Mouse (Mus musculus) heart, adult 2 months (tissue): Measurements from ENCODE around the gene 1700057G04Rik.

Experiments
- CTCF ChIP-seq: fragments of 200-600 bp; IDR thresholded peaks from 2 replicates; pipeline ENCODE4 v1.8.1; 2022; ENCODE audit warnings: antibody characterized with exemption, mild to moderate bottlenecking, moderate library complexity
- EP300 ChIP-seq: fragments of 200-500 bp; IDR thresholded peaks from 2 replicates; pipeline ENCODE4 v1.6.1; 2011; ENCODE audit warnings: low read depth, low read length, control low read depth; ENCODE audit not compliant: insufficient read depth
- POLR2A ChIP-seq: fragments of 200-500 bp; IDR thresholded peaks from 2 replicates; pipeline ENCODE4 v1.6.1; 2011; ENCODE audit warnings: mild to moderate bottlenecking, low read depth, low read length, control low read depth; ENCODE audit not compliant: insufficient read depth

- TF ChIP-seq CTCF, result no peak
- no peak for TF ChIP-seq EP300
- no peak for TF ChIP-seq POLR2A
These were observed 44.1 kb downstream of the 1700057G04Rik start for GRCm38 (mm10) chr9:92353306-92353705.
